Comparison of ENCODE assay signal across 13 mouse cellular contexts in the genomic region with DNA sequence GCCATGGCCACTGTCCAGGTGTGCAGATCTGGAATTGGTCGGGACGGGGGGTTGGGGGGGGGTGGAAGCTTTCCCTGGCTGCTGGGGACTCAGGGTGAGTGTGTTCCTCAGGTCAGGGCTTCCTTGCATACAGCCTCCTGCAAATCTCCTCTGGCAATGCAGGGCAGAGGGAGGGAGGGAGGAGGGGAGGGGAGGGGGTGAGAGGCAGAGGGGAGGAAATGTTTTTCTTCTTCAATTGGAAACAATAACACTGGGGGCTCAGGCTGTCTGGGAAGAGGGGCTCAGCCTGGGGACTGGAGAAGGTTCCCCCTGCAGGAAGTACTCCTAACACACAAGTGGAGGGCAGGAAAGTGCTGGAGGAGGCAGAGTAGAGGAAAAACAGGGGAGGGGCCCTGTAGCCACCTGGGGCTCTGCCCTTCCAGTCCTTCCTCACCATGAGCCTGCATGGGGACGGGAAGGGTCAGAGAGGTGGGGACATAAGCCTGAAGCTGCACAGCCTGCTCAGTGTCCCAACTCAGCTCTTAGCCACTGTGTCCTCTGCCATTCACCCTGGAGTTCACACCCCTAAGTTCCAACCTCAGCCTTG. TPM values are rescaled to one million over a fixed set of nuclear protein-coding genes. Genes with fewer than 3 reads are reported as not detected.
DNase-seq lines count a peak whose midpoint lies in the region; ATAC-seq and TF ChIP-seq lines count a peak whose summit lies in the region.
"Had no signal": no experiment of that assay in that cellular context is flagged by ENCODE, and none has a peak within 500 bp of the region (broad histone marks: within the 10 kb centered on the region; RNA-seq: fewer than 3 reads in every experiment).

No protein-coding gene starts in this region.

- H3K9me3 ChIP-seq in heart, embryonic 10.5 days: no peaks in the 10 kb centered on the region
- no peaks in the 10 kb centered on the region for H3K9me3 ChIP-seq in lung, embryonic 16.5 days (ENCODE audit: control insufficient read depth, low read length)
- H3K9me3 ChIP-seq in heart, postnatal 0 days (replicated peaks; ENCODE audit: control insufficient read depth, low read length): peaks cover 11% of the 10 kb centered on the region
- H3K9me3 ChIP-seq in liver, postnatal 0 days (ENCODE audit: low read length): no peaks in the 10 kb centered on the region
- H3K9me3 ChIP-seq: liver, embryonic 13.5 days; midbrain, embryonic 15.5 days had no signal

- intact Hi-C loops in left cerebral cortex, postnatal 4 days (cut with DNase I): loop anchor here (5.0 kb wide), 1 partner anchor 106 kb away; no protein-coding TSS in a partner anchor

- H3K36me3 ChIP-seq in heart, embryonic 10.5 days: 0 out of 2 replicates have a peak, but pooled peaks cover 5% of the 10 kb centered on the region
- H3K36me3 ChIP-seq in lung, embryonic 16.5 days (ENCODE audit: control insufficient read depth, insufficient read depth, low read length): no peaks in the 10 kb centered on the region
- no peaks in the 10 kb centered on the region for H3K36me3 ChIP-seq in heart, postnatal 0 days (replicated peaks; ENCODE audit: control insufficient read depth, insufficient read depth, low read length)
- H3K36me3 ChIP-seq in liver, postnatal 0 days (replicated peaks; ENCODE audit: insufficient read depth, low read length): no peaks in the 10 kb centered on the region
- H3K36me3 ChIP-seq: liver, embryonic 13.5 days; midbrain, embryonic 15.5 days had no signal

- TF ChIP-seq CTCF in heart, postnatal 0 days (IDR thresholded peaks at IDR 0.05; ENCODE audit: low read depth): no peak
- no peak for TF ChIP-seq CTCF in liver, postnatal 0 days (IDR thresholded peaks at IDR 0.05; ENCODE audit: low read depth)

- H3K4me1 ChIP-seq in heart, embryonic 10.5 days: peaks cover 74% of the 10 kb centered on the region
- peaks cover 38% of the 10 kb centered on the region for H3K4me1 ChIP-seq in lung, embryonic 16.5 days (replicated peaks; ENCODE audit: control insufficient read depth, insufficient read depth, low read length)
- 0 out of 2 replicates have a peak, but pooled peaks cover 5% of the 10 kb centered on the region for H3K4me1 ChIP-seq in heart, postnatal 0 days (ENCODE audit: control insufficient read depth, insufficient read depth)
- H3K4me1 ChIP-seq in liver, postnatal 0 days (ENCODE audit: insufficient read depth): peaks cover 13% of the 10 kb centered on the region

- TF ChIP-seq EP300 in heart, postnatal 0 days (IDR thresholded peaks at IDR 0.05; ENCODE audit: low read depth): no peak
- TF ChIP-seq EP300 in liver, postnatal 0 days (IDR thresholded peaks at IDR 0.05; ENCODE audit: low read depth): no peak

- H3K27ac ChIP-seq in heart, embryonic 10.5 days: peak overlapping the region; percentile 82
- peak overlapping the region; percentile 89 for H3K27ac ChIP-seq in lung, embryonic 16.5 days (ENCODE audit: low read length)
- peak overlapping the region; percentile 77 for H3K27ac ChIP-seq in heart, postnatal 0 days (ENCODE audit: low read depth)
- H3K27ac ChIP-seq in liver, postnatal 0 days (ENCODE audit: low read depth): 0 out of 2 replicates have a peak overlapping the region, but pooled peaks have one; percentile 44
- H3K27ac ChIP-seq: midbrain, embryonic 15.5 days had no signal

- WGBS in heart, embryonic 10.5 days: 26% methylated on average over 3 of the region's 3 CpGs
- whole genome bisulfite sequencing in lung, embryonic 16.5 days: 17% methylated on average over 3 of the region's 3 CpGs
- WGBS in heart, postnatal 0 days: 31% methylated on average over 3 of the region's 3 CpGs
- WGBS in liver, postnatal 0 days (ENCODE audit: insufficient replicate concordance): 50% methylated on average over 3 of the region's 3 CpGs

- H3K27me3 ChIP-seq in heart, embryonic 10.5 days (ENCODE audit: insufficient read depth, poor library complexity, severe bottlenecking): peaks cover 21% of the 10 kb centered on the region
- H3K27me3 ChIP-seq in lung, embryonic 16.5 days (ENCODE audit: control insufficient read depth, insufficient read depth, low read depth, low read length): peaks cover 9% of the 10 kb centered on the region; the same call in 1 of the 2 replicates
- H3K27me3 ChIP-seq in heart, postnatal 0 days (ENCODE audit: control insufficient read depth, insufficient read depth, low read length): peaks cover 20% of the 10 kb centered on the region
- H3K27me3 ChIP-seq in liver, postnatal 0 days (ENCODE audit: insufficient read depth, low read length): peaks cover 17% of the 10 kb centered on the region

- peak overlapping the region; percentile 27 for H3K9ac ChIP-seq in lung, embryonic 16.5 days (ENCODE audit: low read length)
- H3K9ac ChIP-seq in heart, postnatal 0 days (replicated peaks; ENCODE audit: low read depth, low read length): no peak overlapping the region
- H3K9ac ChIP-seq in liver, postnatal 0 days (replicated peaks): no peak overlapping the region
- H3K9ac ChIP-seq: liver, embryonic 13.5 days; midbrain, embryonic 15.5 days had no signal

- ATAC-seq in lung, embryonic 16.5 days (ENCODE audit: low read depth): no peak
- no peak for ATAC-seq in heart, postnatal 0 days (ENCODE audit: insufficient read depth, low read depth)
- no peak for ATAC-seq in liver, postnatal 0 days
- ATAC-seq: midbrain, embryonic 15.5 days had no signal

- H3K4me2 ChIP-seq in lung, embryonic 16.5 days (ENCODE audit: low read depth, low read length): no peak overlapping the region
- no peak overlapping the region for H3K4me2 ChIP-seq in heart, postnatal 0 days (ENCODE audit: low read depth, low read length)
- no peak overlapping the region for H3K4me2 ChIP-seq in liver, postnatal 0 days (ENCODE audit: low read depth, low read length)
- H3K4me2 ChIP-seq: liver, embryonic 13.5 days; midbrain, embryonic 15.5 days had no signal

- DNase-seq in heart, embryonic 10.5 days (ENCODE audit: low spot score): no peak
- DNase-seq in heart, adult 18-20 months: no peak
- no peak for DNase-seq in lung, postnatal 14 days
- DNase-seq in heart, postnatal 0 days (ENCODE audit: low spot score): no peak
- DNase-seq in liver, postnatal 0 days: no peak
- DNase-seq in cerebellum, adult 9-11 months: no peak
- no peak for DNase-seq in left cerebral cortex, postnatal 4 days
- DNase-seq: adrenal gland, adult 8-10 months; cerebellum, adult 11-12 months; liver, embryonic 13.5 days had no signal

- no peak overlapping the region for H3K4me3 ChIP-seq in heart, embryonic 10.5 days
- no peak overlapping the region for H3K4me3 ChIP-seq in lung, embryonic 16.5 days (ENCODE audit: low read length)
- H3K4me3 ChIP-seq in heart, postnatal 0 days (ENCODE audit: low read depth, low read length): no peak overlapping the region
- no peak overlapping the region for H3K4me3 ChIP-seq in liver, postnatal 0 days (ENCODE audit: low read depth, low read length)
- H3K4me3 ChIP-seq: liver, embryonic 13.5 days; midbrain, embryonic 15.5 days had no signal

RNA-seq across cellular contexts. Expression of a gene that starts 3.0 kb away (rescaled TPM):
- 42.9 and 61.7 TPM in 2 replicates for polyA plus RNA-seq in heart, embryonic 10.5 days (2016; fragmentation: Nextera tagmentation; extraction: Ambion mirVana)
- 10 to 100 TPM; 54.6 to 68.7 TPM for total RNA-seq in heart, adult 18-20 months (2021)
- 45.2 and 47.8 TPM in 2 replicates for polyA plus RNA-seq in lung, embryonic 16.5 days (2015; fragmentation: Nextera tagmentation; extraction: Ambion mirVana)
- total RNA-seq in heart, postnatal 0 days (2014; rRNA removed; ENCODE audit: low replicate concordance): 82.4 and 166 TPM in 2 replicates
- 28.1 and 37.7 TPM in 2 replicates for polyA plus RNA-seq in heart, postnatal 0 days (2015; fragmentation: Nextera tagmentation; extraction: Ambion mirVana)
- polyA plus RNA-seq in liver, postnatal 0 days (2015; fragmentation: Nextera tagmentation; extraction: Ambion mirVana): 8.5 and 8.7 TPM in 2 replicates
- total RNA-seq in left cerebral cortex, postnatal 4 days (2021): 100 to 1,000 TPM; 167 to 181 TPM

RNA-seq across cellular contexts. Expression of a gene that starts 53.1 kb away (rescaled TPM):
- not detected in 2 replicates for polyA plus RNA-seq in heart, embryonic 10.5 days (2016; fragmentation: Nextera tagmentation; extraction: Ambion mirVana)
- not detected for total RNA-seq in heart, adult 18-20 months (2021)
- not detected in 2 replicates for polyA plus RNA-seq in lung, embryonic 16.5 days (2015; fragmentation: Nextera tagmentation; extraction: Ambion mirVana)
- not detected in 2 replicates for total RNA-seq in heart, postnatal 0 days (2014; rRNA removed; ENCODE audit: low replicate concordance)
- polyA plus RNA-seq in heart, postnatal 0 days (2015; fragmentation: Nextera tagmentation; extraction: Ambion mirVana): not detected in 2 replicates
- polyA plus RNA-seq in liver, postnatal 0 days (2015; fragmentation: Nextera tagmentation; extraction: Ambion mirVana): not detected in 2 replicates
- not detected for total RNA-seq in left cerebral cortex, postnatal 4 days (2021)
- polyA plus RNA-seq: C2C12; liver, embryonic 13.5 days; midbrain, embryonic 15.5 days had no signal
